Mouse (Mus musculus): ENCODE results near the gene Rbm26.

DNA sequence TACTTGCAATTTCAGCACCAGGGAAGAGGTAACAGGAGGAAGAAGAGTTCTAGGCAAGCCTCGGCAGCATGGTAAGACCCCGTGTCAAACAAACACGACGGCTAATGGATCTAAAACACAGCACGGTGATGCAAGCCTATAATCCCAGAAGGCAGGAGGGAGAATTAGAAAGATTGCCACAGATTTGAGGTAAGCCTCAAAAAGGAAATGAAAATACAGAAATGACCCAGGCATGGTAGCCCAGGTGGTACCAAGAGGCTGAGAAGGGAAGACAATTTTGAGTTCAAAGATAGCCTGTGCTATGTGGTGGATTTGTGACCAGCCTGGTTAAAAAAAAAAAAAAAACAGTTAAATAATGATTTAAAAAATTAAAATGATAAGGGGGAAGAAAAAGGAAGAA, 109.1 kb downstream of the Rbm26 start:
- no peak for TF ChIP-seq GATA1 (IDR thresholded peaks at IDR 0.05; ENCODE audit: borderline replicate concordance, low read length)
- no peak for TF ChIP-seq FLI1 (IDR thresholded peaks at IDR 0.05; ENCODE audit: low read length)

All from megakaryocyte, embryonic 14.5 days (primary cell).